Mouse (Mus musculus): ENCODE measurements around the gene Fam126a.

DNA sequence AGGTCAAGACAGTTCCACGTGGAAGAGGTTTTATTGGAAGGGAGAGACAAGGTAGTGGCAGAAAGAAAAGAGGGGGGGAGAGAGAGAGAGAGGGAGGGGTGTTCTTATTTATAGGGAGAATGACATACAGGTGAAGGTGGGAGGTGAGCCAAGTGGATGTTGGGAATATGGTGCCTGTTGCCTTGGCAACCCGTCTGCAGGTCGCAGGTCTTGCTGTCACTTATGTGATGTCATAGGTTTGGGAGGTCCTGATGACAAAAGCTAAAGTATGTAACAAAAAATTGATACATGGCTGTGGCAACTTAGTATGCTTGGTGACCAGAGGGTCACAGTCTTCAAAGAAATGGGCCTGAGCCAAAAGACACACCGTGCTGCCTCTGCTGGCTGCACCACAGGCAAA is 10.1 kb downstream of the Fam126a start:
- TF ChIP-seq CTCF (IDR thresholded peaks at IDR 0.05): no peak
- TF ChIP-seq POLR2A (IDR thresholded peaks at IDR 0.05; ENCODE audit: insufficient read depth, low read depth, low read length): no peak

Data from heart, adult 2 months (tissue).